Mouse (Mus musculus): ENCODE data around the gene Gpank1. TPM values are rescaled to one million over a fixed set of nuclear protein-coding genes. Genes with fewer than 3 reads are reported as not detected.
A peak's percentile ranks its signal among the peaks of the same experiment; 100 is the strongest.

Gene Gpank1
- total RNA-seq (2018; cell fraction: chromatin; rRNA removed) = 10 to 100 TPM in 12 of 26 experiments, 1 to 10 TPM in 14; 3.1 to 22.8 (median 9.3) TPM
- 10 to 100 TPM in 22 of 26 experiments, 1 to 10 TPM in 4; 6.5 to 20.0 (median 14.6) TPM for total RNA-seq (2018; cell fraction: cytosol; rRNA removed)
- 10 to 100 TPM in 17 of 26 experiments, 1 to 10 TPM in 9; 3.4 to 21.4 (median 11.6) TPM for total RNA-seq (2018; cell fraction: nucleus; rRNA removed)
- 11.4 to 18.0 TPM (median 13.2 TPM) in 3 replicates for polyA plus RNA-seq (2018)

DNA sequence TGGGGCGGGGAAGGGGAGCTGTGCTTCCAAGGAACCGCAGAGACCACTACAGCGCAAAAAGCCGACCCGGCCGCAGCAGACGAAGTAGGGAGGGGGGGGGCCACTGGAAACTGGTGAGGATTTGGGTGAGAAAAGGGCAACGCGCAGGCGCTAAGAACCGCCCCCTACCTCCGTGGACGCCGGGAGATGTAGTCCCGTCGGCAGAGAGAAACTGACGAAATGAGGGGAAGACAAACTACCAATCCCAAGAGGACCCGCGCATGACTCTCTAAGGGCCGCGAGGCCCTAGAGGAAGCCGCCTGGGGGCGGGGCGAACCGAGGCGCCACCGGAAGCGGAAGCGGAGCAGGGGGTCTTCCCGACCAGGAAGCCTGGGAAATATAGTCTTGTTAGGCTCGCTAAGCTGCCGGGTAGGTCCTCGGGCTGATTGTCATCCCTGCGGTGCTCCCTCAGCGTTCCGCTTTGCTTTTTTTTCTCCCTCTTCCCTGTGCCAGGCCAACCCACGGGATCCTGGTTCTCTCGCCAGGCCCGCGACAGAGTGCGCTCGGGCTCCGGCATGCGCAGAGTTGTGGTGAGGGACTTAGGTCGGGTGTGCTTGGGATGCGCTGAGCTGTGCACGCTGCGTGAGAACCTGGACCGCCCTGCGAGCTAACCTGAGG lies at the start of gene Gpank1:
Gpank1 (plus strand) TSS at position 313 of the 657 bp plus-strand sequence.
- Histone ChIP-seq H3K79me2 (ENCODE audit: inconsistent target) (peaks cover 54% of the 10 kb centered on the region), H3K27ac (peak within 1 kb of the TSS; percentile 60), H3K36me3 (ENCODE audit: inconsistent target) (peaks cover 31% of the 10 kb centered on the region), H3K4me3 (ENCODE audit: inconsistent target) (peak within 1 kb of the TSS; percentile 89)
- WGBS (ENCODE audit: missing documents) = under 1% methylated on average over 50 of the region's 50 CpGs

DNA sequence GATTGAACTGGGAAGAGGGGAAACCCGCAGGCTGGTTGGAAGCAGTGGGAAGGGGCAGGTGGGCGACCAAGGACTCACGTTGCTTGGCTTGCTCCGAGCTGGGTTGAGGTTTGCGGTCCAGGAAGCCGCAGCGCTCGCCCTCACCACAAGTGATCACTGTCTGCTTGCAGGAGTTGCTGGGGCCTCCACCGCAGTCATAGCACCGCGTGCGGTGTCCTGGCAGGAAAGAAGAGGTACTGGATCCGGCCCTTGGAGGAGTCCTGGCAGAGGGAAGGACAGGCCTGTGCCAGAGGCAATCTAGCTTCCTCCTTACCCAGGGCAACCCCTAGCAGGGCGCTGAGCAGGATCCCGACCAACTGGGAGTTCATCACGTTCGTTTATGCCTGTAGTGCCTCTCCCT lies 47.2 kb upstream of the Gpank1 start:
- 18% methylated on average over 17 of the region's 17 CpGs for WGBS (ENCODE audit: missing documents)
- Histone ChIP-seq H3K79me2 (ENCODE audit: inconsistent target) (no peaks in the 10 kb centered on the region), H3K4me3 (ENCODE audit: inconsistent target) (no peak overlapping the region), H3K27ac (no peak overlapping the region), H3K36me3 (ENCODE audit: inconsistent target) (no peaks in the 10 kb centered on the region)

DNA sequence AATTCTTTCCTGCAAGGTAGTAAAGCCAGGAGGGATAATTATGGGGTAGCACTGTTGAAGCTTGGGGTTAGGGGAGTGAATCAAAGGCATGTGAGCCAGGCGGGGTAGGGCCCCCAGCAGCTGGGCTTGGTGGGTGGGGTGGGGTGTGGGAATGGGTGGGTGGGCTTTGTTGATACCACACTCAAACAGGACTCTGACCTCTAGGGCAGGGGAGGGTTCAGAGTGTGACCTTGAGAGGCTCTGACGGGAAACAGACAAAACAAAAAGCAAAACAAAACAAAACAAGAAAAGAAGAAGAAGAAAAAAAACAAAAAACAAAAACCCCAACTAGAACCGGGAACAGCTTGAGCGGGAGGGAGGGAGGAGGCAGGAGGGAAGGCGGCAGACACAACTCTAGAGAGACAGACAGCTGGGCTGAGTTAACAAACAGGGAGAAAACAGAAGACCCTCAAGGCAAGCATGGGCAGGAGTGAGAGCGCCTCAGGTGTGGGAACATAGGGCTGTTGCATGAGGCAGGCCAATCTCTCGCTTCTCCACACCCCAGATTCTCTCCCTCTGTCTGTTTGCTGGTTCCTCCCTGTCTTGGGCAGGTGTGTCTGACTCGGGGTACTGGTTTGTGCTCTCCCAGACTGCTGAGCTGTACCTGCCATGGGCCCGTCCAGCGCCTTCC lies 44.6 kb upstream of the Gpank1 start, which contains the start of gene Ly6g6e:
Ly6g6e (plus strand) TSS at position 396 of the 670 bp plus-strand sequence.
- H3K36me3 ChIP-seq (ENCODE audit: inconsistent target) = no peaks in the 10 kb centered on the region
- H3K4me3 ChIP-seq (ENCODE audit: inconsistent target) = peak within 1 kb of the TSS; percentile 29
- no peaks in the 10 kb centered on the region for H3K79me2 ChIP-seq (ENCODE audit: inconsistent target)
- 68% methylated on average over 10 of the region's 10 CpGs for WGBS (ENCODE audit: missing documents)
- peak within 1 kb of the TSS; percentile 19; the same call in 1 of the 2 replicates for H3K27ac ChIP-seq

- H3K79me2 ChIP-seq (ENCODE audit: inconsistent target) = no peaks in the 10 kb centered on the region
- H3K4me3 ChIP-seq (ENCODE audit: inconsistent target) = peak overlapping the region; percentile 29
- 28% methylated on average over 2 of the region's 2 CpGs for WGBS (ENCODE audit: missing documents)
- no peaks in the 10 kb centered on the region for H3K36me3 ChIP-seq (ENCODE audit: inconsistent target)
- 0 out of 2 replicates have a peak overlapping the region, but pooled peaks have one; percentile 19 for H3K27ac ChIP-seq
Measured at GRCm38 (mm10) chr17:35077285-35077684, 44.0 kb upstream of the Gpank1 start.

- 2% methylated on average over 14 of the region's 14 CpGs for WGBS (ENCODE audit: missing documents)
- H3K27ac ChIP-seq = peak within 1 kb of the TSS; percentile 19; the same call in 1 of the 2 replicates
- H3K36me3 ChIP-seq (ENCODE audit: inconsistent target) = no peaks in the 10 kb centered on the region
- H3K4me3 ChIP-seq (ENCODE audit: inconsistent target) = peak within 1 kb of the TSS; percentile 29
- H3K79me2 ChIP-seq (ENCODE audit: inconsistent target) = no peaks in the 10 kb centered on the region
Measured at GRCm38 (mm10) chr17:35077786-35078233, 43.4 kb upstream of the Gpank1 start, which contains the start of gene Ly6g6d. TSS of gene Ly6g6d (minus strand) at chr17:35078065.

- Histone ChIP-seq H3K36me3 (ENCODE audit: inconsistent target) (no peaks in the 10 kb centered on the region), H3K27ac (no peak overlapping the region), H3K4me3 (ENCODE audit: inconsistent target) (no peak overlapping the region), H3K79me2 (ENCODE audit: inconsistent target) (no peaks in the 10 kb centered on the region)
- WGBS (ENCODE audit: missing documents) = 65% methylated on average over 9 of the region's 9 CpGs
Measured at GRCm38 (mm10) chr17:35079778-35080177, 41.5 kb upstream of the Gpank1 start.

GRCm38 (mm10) chr17:35080248-35080647 lies 41.0 kb upstream of the Gpank1 start:
- Histone ChIP-seq H3K4me3 (ENCODE audit: inconsistent target) (no peak overlapping the region), H3K36me3 (ENCODE audit: inconsistent target) (no peaks in the 10 kb centered on the region), H3K79me2 (ENCODE audit: inconsistent target) (no peaks in the 10 kb centered on the region), H3K27ac (no peak overlapping the region)
- 77% methylated on average over 5 of the region's 6 CpGs for WGBS (ENCODE audit: missing documents)

GRCm38 (mm10) chr17:35080710-35081109 lies 40.5 kb upstream of the Gpank1 start:
- Histone ChIP-seq H3K4me3 (ENCODE audit: inconsistent target) (no peak overlapping the region), H3K79me2 (ENCODE audit: inconsistent target) (no peaks in the 10 kb centered on the region), H3K36me3 (ENCODE audit: inconsistent target) (no peaks in the 10 kb centered on the region), H3K27ac (no peak overlapping the region)
- 95% methylated on average over 4 of the region's 4 CpGs for WGBS (ENCODE audit: missing documents)

DNA sequence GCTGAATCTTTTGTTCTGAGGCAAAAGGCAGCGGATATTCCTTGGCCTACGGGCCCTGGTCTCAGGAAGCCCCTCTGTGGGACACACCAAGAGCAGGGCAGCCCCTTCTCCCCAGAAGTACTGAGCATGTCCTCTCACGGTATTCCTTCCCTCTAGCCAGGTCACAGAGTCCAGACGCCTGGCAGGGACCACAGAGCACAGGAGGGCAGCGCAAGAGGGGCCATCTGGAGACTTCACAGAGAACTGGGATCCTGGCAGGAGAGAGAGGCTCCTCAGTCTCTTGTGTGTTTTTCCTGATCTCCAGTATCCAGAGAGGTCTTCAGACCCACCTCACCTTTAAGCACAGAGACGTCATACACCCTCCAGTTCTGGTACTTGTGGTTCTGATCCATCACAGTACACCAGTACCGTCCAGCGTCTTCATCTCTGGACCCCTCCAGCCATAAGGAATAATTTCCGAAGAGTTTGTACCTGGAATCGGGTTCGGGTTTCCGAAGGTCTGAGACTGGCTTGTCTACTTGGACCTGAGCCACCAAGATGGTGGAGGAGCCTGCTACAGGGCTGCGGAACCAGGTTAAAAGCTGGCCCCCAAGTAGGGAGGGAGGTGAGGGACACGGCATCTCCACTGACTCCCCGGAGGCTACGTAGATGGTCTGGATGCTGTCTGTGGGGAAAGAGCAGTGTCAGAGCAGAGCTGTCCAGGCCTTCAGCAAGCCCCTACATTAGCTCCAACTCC lies 38.2 kb upstream of the Gpank1 start:
- Histone ChIP-seq H3K79me2 (ENCODE audit: inconsistent target) (no peaks in the 10 kb centered on the region), H3K27ac (no peak overlapping the region), H3K36me3 (ENCODE audit: inconsistent target) (no peaks in the 10 kb centered on the region), H3K4me3 (ENCODE audit: inconsistent target) (no peak overlapping the region)
- WGBS (ENCODE audit: missing documents) = 94% methylated on average over 16 of the region's 16 CpGs

DNA sequence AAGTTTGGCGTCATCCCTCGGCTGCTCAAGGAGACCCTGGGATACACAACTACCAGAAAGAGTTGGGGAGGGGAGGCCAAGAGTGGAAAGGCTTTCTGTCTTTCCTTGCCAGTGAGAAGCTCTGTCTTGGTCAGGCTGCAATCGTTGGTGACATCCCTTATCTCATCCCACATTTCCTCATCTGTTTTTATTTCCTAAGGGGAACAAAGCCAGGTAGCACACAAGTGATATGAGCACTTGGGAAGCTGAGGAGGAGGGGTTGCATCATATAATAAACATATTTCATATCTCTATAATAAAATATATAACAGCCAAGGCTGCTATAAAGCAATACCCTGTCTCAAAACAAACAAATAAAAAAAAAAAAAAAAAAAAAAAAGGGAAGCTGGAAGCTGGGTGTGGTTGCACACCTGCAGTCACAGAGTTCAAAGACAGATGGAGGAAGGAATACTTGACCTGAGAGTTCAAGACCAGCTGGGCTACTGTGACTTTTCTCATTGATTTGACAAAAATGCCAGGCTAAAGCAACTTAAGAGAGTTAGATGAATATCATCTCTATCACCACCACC lies 37.2 kb upstream of the Gpank1 start:
- Histone ChIP-seq H3K27ac (no peak overlapping the region), H3K36me3 (ENCODE audit: inconsistent target) (no peaks in the 10 kb centered on the region), H3K79me2 (ENCODE audit: inconsistent target) (no peaks in the 10 kb centered on the region), H3K4me3 (ENCODE audit: inconsistent target) (no peak overlapping the region)
- WGBS (ENCODE audit: missing documents) = 63% methylated on average over 3 of the region's 3 CpGs

- no peaks in the 10 kb centered on the region for H3K36me3 ChIP-seq (ENCODE audit: inconsistent target)
- H3K27ac ChIP-seq = no peak within 1 kb of the TSS
- WGBS (ENCODE audit: missing documents) = 91% methylated on average over 7 of the region's 7 CpGs
- H3K79me2 ChIP-seq (ENCODE audit: inconsistent target) = peaks cover 8% of the 10 kb centered on the region; the same call in 1 of the 2 replicates
- H3K4me3 ChIP-seq (ENCODE audit: inconsistent target) = no peak within 1 kb of the TSS
Measured at GRCm38 (mm10) chr17:35085208-35085865, 35.9 kb upstream of the Gpank1 start, which contains the start of gene Ly6g6f. TSS of gene Ly6g6f (minus strand) at chr17:35085610.

GRCm38 (mm10) chr17:35088151-35088550 lies 33.1 kb upstream of the Gpank1 start:
- peaks cover 13% of the 10 kb centered on the region; the same call in 1 of the 2 replicates for H3K79me2 ChIP-seq (ENCODE audit: inconsistent target)
- H3K4me3 ChIP-seq (ENCODE audit: inconsistent target) = no peak overlapping the region
- 47% methylated on average over 2 of the region's 2 CpGs for WGBS (ENCODE audit: missing documents)
- H3K27ac ChIP-seq = no peak overlapping the region
- H3K36me3 ChIP-seq (ENCODE audit: inconsistent target) = peaks cover 16% of the 10 kb centered on the region

GRCm38 (mm10) chr17:35088825-35089644 lies 32.2 kb upstream of the Gpank1 start, which contains the start of gene Abhd16a:
TSS of gene Abhd16a (plus strand) at chr17:35089263.
- WGBS (ENCODE audit: missing documents) = 3% methylated on average over 66 of the region's 67 CpGs
- Histone ChIP-seq H3K36me3 (ENCODE audit: inconsistent target) (peaks cover 25% of the 10 kb centered on the region), H3K79me2 (ENCODE audit: inconsistent target) (peaks cover 13% of the 10 kb centered on the region; the same call in 1 of the 2 replicates), H3K4me3 (ENCODE audit: inconsistent target) (peak within 1 kb of the TSS; percentile 68), H3K27ac (peak within 1 kb of the TSS; percentile 47)

Data from macrophage (primary cell).